Comparison of ENCODE assay signal across 21 mouse cellular contexts in the genomic region with DNA sequence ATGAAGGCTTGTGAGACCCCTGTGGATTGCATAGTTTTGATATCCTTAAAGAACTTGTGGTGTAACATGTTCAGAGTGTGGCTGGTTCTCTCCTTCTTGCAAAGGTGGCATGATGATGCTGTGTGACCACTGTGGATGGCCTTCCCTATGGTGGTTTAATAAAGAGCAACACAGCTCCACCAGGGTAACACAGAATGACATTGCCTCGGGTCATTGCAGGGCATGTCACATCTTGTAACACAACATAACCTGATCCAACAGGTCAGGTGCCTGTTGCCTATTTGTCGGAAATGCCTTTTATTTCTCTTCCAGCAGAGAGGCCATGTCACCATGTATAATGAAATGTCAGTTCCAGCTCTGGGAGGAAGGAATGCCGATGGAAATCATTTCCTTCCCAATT.
"Had no signal": no experiment of that assay in that cellular context is flagged by ENCODE, and none has a peak within 500 bp of the region (broad histone marks: within the 10 kb centered on the region; RNA-seq: fewer than 3 reads in every experiment).

No protein-coding gene starts in this region.

- H3K27ac ChIP-seq: kidney, embryonic 15.5 days; limb, embryonic 12.5 days; limb, embryonic 15.5 days; liver, embryonic 14.5 days; macrophage; midbrain, embryonic 10.5 days; midbrain, embryonic 13.5 days; neural tube, embryonic 12.5 days; neural tube, embryonic 15.5 days; stomach, postnatal 0 days had no signal

- H3K36me3 ChIP-seq: kidney, embryonic 15.5 days; limb, embryonic 12.5 days; limb, embryonic 15.5 days; midbrain, embryonic 10.5 days; midbrain, embryonic 13.5 days; neural tube, embryonic 12.5 days; neural tube, embryonic 15.5 days had no signal

- H3K4me2 ChIP-seq: kidney, embryonic 15.5 days; limb, embryonic 12.5 days; limb, embryonic 15.5 days; liver, embryonic 11.5 days; lung, embryonic 14.5 days; midbrain, embryonic 13.5 days; neural tube, embryonic 12.5 days; neural tube, embryonic 15.5 days had no signal

- H3K27me3 ChIP-seq: kidney, embryonic 15.5 days; limb, embryonic 12.5 days; limb, embryonic 15.5 days; midbrain, embryonic 13.5 days; neural tube, embryonic 12.5 days; neural tube, embryonic 15.5 days had no signal

- ATAC-seq: intestine, postnatal 0 days; liver, postnatal 0 days; lung, postnatal 0 days; midbrain, embryonic 13.5 days had no signal

- DNase-seq: kidney, adult 8-10 months; kidney, postnatal 10 days; kidney, postnatal 36 days; liver, postnatal 0 days; lung, embryonic 14.5 days; thymus, adult 2 months; thymus, postnatal 14 days; thymus, postnatal 4 days had no signal

- H3K9ac ChIP-seq: kidney, embryonic 15.5 days; limb, embryonic 12.5 days; limb, embryonic 15.5 days; liver, embryonic 14.5 days; liver, postnatal 0 days; lung, embryonic 14.5 days; midbrain, embryonic 13.5 days; neural tube, embryonic 12.5 days; neural tube, embryonic 15.5 days had no signal

- H3K4me3 ChIP-seq: kidney, embryonic 15.5 days; limb, embryonic 12.5 days; limb, embryonic 15.5 days; midbrain, embryonic 10.5 days; midbrain, embryonic 13.5 days; neural tube, embryonic 12.5 days; neural tube, embryonic 15.5 days had no signal

- H3K4me1 ChIP-seq: kidney, embryonic 15.5 days; midbrain, embryonic 10.5 days; midbrain, embryonic 13.5 days; neural tube, embryonic 12.5 days; neural tube, embryonic 15.5 days had no signal

- H3K9me3 ChIP-seq: kidney, embryonic 15.5 days; limb, embryonic 12.5 days; limb, embryonic 15.5 days; midbrain, embryonic 10.5 days; midbrain, embryonic 13.5 days; neural tube, embryonic 12.5 days; neural tube, embryonic 15.5 days had no signal
